Mouse (Mus musculus): ENCODE results near the gene Tnfrsf21.

Tnfrsf21 gene

GRCm38 (mm10) chr17:43081225-43081624 is 64.9 kb downstream of the Tnfrsf21 start:
- DNase-seq, result no peak

- DNase-seq, result no peak
These were observed 73.1 kb downstream of the Tnfrsf21 start for GRCm38 (mm10) chr17:43089496-43089895.

DNA sequence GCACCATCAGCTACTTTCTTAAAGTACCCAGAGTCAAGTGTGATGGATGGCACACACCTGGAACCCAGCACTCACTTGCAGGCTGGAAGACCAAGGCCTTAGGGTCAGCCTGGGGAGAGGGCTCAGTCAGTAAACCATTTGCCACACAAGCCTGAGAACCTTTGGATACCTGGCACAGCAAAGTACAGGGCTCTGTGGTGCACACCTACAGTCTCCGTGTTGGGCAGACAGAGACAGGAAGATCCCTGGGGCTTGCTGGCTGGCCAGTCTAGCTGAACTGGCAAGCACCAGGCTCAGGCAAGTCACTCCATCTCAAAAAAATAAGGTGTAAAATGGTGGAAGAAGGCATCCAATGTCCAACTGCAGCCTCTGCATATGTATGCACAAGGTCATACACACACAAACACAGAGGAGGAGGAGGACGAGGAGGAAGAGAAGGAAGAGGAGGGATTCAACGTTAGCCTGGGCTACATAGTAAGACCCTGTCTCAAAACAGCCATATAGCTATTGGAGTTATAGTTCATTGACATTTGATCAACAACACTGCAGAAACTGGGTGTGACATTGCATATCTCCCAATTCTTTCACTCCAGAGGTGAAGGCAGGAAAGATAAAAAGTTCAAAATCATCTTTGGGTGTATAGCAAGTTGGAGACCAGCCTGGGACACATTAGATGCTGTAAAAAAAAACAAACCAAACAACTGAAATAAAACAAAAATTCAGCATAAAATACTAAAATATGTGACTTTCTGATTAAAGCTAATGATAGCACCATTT is 74.8 kb downstream of the Tnfrsf21 start:
- DNase-seq, result no peak

DNA sequence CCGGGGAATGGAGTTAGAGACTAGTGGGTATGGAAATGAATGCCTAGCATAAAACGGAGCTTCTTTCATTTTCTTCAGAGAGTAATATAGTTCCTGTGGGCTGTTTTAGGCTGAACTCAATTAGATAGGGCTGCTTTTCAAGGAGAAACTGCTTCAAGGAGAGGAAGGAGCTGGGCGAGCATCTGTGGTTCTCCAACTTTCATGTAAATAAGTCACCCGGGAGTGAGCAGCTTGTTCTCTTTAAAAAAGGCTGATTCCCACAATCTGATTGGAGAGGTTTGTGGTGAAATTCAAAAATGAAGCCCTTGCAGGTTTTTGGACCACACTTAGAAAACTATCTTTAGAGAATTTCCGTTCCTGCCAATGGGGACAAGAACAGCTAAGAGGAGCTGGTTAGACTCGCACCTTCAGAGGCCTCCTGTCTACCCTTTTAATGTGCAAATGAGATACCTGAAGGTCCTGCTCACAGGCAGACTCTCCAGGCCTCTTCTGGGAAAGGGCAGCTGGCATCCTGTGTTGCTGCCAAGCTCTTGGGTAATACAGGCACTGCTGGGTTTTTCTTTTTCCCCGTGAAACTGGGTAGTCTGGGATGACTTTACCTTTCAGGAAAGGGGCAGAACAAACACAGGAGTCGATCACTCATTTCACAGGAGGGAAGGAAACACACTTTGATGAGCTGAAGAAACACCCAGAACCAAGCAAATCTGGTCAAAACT is 76.1 kb downstream of the Tnfrsf21 start:
- no peak for DNase-seq

DNA sequence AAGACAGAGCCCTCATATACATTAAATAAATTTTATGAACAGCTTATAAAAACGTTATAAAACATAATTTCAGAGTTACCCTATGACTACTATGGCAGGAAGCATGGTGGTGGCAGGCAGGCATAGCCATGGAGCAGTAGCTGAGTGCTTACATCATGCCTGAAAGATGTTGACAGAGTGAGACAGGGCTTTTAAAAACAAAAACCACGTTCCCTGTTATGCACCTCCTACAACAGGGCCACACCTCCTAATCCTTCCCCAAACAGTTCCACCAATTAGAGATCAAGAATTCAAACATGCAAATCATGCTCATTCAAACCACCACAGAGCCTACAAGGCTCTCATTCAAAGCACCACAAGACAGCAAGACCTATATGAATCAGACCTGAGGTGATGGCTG is 77.9 kb downstream of the Tnfrsf21 start:
- no peak for DNase-seq

DNA sequence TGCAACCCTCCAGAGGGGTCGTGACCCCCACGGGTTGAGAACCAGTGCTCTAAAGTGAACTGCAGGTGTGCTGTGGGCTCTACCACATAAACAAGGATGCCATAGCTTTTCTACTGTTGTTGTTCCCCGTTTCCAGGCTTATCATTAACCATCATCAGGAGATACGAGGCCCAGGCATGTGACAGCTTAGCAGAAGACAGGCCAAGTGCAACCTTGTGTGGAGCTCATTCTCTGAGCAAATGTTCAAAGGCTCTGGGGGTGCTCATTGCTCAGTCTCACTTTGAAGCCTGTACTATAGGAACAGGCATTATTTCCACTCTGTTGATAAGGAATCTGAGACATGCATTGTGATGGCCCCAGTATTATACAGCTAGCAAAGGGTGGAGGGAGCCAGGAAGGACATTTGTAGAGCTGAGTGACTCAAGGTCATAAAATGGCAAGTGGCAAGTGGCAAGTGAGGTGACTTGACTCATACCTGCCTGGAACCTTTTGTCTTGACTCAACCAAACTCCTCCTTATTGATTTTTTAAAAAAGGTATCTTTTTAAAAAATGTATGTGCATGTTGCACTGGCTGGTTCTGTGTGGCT is 80.8 kb downstream of the Tnfrsf21 start:
- no peak for DNase-seq

GRCm38 (mm10) chr17:43106108-43106507 is 89.8 kb downstream of the Tnfrsf21 start:
- DNase-seq, result no peak

DNA sequence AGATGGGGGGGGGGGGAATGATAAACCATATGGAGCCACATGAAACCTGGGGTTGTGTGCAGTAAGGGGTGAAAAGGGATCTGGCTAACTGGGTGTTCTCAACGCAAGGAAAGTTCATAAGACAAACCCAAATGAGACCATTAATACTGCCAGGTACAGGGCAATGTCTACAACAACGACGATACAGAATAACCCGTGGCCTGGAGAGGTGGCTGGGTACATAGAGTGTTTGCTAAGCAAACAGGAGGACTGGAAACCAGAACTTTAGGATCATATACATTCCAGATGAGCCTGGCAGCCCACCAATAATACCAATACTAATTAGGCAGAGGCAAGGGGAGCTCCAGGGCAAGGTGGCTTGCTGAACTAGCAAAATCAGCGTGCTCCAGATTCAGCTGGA is 91.0 kb downstream of the Tnfrsf21 start:
- DNase-seq, result no peak

DNA sequence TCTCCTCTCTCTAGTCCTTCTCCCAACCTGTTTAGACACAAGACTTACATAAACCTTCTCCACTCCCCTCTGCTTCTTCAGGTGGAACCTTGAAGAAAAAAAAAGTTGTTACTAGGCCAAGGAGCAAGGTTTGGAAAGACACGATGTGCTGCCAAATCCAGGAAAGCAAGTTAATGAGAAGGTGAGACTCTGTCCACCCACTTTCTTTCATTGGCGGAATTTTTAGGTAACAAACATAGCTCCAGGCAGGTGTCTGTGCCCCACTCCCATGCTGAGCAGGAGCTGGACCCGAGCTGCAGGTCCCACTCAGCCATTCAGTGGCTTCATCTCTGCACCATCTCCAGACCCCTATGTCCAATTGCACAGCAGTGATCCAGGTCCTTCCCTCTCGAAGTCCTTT is 93.1 kb downstream of the Tnfrsf21 start:
- DNase-seq, result no peak

GRCm38 (mm10) chr17:43110168-43110885 is 94.0 kb downstream of the Tnfrsf21 start:
- no peak for DNase-seq

DNA sequence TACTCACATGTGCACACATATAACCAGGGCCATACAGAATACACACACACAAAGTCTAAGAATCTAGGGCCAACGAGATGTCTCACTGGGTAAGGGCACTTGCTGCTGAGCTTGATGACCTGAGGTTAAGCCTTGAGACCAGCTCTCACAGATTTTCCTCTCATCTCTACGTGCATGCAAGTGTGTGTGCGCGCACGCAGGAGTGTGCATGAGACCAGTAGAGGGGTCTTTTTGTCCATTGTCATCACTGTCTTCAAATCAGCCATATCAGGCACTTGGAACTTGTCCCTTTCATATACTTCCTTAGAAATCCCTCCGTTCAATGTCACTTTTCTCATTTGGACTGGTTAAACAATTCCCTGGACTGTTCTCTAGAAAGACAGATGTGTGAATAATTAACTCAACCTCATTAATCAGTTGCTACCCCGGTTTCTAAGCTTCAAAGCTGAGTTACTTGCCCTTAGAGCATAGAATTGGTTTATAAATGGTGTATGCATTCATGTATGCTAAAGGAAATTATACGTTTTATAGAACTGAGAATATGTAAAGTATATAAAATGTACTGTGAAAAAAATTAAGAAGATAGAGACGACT is 97.1 kb downstream of the Tnfrsf21 start:
- no peak for DNase-seq

DNA sequence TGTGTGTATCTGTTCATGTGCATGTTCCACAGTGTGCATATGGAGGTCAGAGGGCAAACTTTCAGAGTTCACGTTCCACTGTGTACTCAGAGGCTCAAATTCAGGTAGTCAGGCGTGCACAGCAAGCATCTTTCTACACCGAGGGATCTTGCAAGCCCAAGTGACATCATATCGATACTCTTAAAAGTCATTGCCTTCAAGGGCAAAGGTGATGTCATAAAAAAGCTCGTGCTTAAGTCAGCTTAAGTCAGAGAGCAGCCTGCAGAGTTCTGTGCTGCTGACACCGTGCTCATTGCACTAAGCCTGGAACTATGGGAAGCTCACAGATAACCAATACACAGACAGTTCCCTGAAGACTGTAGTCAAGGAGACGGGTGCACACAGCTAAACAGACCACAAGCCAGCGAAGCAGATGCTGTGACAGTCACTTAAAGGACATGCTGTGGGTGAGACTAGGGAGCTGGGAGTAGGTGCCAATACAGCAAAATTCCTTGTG is 97.8 kb downstream of the Tnfrsf21 start:
- no peak for DNase-seq

DNA sequence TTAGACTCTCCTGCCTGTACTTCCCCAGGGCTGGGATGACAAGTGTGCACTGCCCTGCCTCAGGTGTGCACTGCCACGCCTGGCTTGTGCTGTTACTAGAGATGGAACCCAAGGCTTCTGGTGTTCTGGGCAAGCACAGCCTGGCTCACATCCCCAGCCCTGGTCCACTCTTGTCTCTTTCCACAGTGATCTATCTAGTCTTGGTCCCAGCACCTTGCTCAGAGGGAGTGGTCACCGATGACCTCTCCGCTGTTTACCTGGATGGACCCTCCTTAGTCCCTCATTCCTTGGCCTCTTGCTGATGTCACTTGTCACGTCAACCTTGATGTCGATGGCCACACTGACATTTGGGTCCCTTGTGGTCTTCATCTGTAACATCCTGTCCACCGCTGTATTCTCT is 98.6 kb downstream of the Tnfrsf21 start:
- no peak for DNase-seq

- no peak for DNase-seq
These were observed 100.4 kb downstream of the Tnfrsf21 start for GRCm38 (mm10) chr17:43116748-43117147.

- no peak for DNase-seq
These were observed 103.1 kb downstream of the Tnfrsf21 start for GRCm38 (mm10) chr17:43119446-43119845.

DNA sequence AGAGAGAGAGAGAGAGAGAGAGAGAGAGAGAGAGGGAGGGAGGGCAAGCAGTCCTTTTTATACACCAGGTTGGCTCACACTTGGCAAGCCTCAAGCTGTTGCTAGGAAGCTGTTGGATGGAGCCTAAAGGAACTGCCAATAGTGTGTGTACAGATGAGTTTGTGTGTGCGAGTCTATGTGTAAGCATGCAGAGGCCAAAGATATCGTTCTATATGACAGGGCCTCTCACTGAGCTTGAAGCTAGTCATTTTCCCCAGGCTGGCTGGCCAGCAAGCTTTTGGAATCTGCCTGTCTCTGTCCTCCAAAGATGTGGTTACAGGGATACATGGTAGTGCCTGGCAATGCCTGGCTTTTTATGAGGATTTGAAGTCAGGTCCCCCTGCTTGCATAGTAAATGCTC is 104.7 kb downstream of the Tnfrsf21 start:
- no peak for DNase-seq

GRCm38 (mm10) chr17:43128305-43128704 is 112.0 kb downstream of the Tnfrsf21 start:
- DNase-seq, result no peak

DNA sequence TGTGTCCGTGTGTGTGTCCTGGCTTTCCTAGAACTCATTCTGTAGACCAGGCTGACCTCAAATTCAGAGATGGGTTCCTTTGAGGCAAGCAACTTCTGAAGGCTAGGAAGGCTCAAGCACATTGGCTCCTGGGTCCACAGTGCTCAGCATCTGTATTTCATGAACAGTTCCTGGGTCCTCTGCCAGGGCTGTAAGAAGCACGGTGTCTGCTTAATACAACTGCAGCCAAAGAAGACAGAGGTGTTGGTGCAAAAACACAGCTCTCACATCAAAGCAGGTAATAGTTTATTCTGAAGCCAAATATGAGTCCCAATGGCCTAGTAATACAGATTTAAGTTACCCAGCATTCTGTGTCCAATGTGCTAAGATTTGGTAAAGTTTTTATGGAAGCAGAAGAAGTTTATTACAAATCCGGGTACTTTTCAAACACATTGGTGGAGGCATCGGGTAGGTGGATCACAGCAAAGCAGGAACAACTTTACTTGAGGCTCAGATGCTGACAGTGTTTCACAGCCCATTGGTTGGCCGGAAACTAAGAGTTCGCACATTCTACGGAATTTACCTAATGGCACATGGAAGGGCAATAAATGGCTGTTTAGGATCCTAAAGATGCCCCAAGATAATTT is 112.7 kb downstream of the Tnfrsf21 start:
- DNase-seq, result no peak

GRCm38 (mm10) chr17:43130115-43130869 is 113.9 kb downstream of the Tnfrsf21 start:
- DNase-seq, result no peak

- DNase-seq, result no peak
These were observed 114.5 kb downstream of the Tnfrsf21 start for GRCm38 (mm10) chr17:43130870-43131264.

DNA sequence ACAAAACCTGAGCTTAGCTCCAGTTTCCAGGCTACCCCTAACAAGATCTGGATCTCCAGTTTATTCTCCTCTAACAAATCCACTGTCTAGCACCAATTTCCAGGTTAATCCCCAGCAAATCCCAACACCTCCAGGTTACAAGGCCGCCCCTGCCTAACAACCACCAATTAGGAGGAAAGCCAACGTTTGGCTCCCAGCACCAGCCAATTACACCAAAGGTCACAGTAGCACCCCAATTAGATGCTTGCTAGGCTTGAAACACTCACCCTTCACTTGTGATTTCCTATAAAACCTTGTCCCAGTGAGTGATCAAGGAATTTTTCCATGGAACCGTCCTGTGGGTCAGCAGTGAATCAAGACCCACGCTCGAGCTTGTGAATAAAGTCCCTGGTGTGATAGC is 116.1 kb downstream of the Tnfrsf21 start:
- DNase-seq, result no peak

- no peak for DNase-seq
These were observed 116.8 kb downstream of the Tnfrsf21 start for GRCm38 (mm10) chr17:43133106-43133505.

All from cerebellum, adult 9-11 months (tissue).